Mouse (Mus musculus): Measurements from ENCODE around the gene Pear1.

Gene Pear1

GRCm38 (mm10) chr3:87725396-87726160 is 98.5 kb downstream of the Pear1 start:
- DNase-seq, result no peak

GRCm38 (mm10) chr3:87724556-87724955 is 99.5 kb downstream of the Pear1 start:
- DNase-seq, result no peak

- DNase-seq, result no peak
Measured at GRCm38 (mm10) chr3:87718525-87718924, 105.6 kb downstream of the Pear1 start.

Measured in thymus, postnatal 14 days (tissue).